ENCODE assay signal across 23 mouse cellular contexts in genomic region chr15:31898904-31899650, GRCm38 (mm10).
DNase-seq lines count a peak whose midpoint lies in the region; ATAC-seq and TF ChIP-seq lines count a peak whose summit lies in the region.
"Had no signal": no experiment of that assay in that cellular context is flagged by ENCODE, and none has a peak within 500 bp of the region (broad histone marks: within the 10 kb centered on the region; RNA-seq: fewer than 3 reads in every experiment).

No protein-coding gene starts in this region.

- TF ChIP-seq CTCF in hindbrain, postnatal 0 days (IDR thresholded peaks at IDR 0.05; ENCODE audit: low read depth): no peak
- no peak for TF ChIP-seq CTCF in thymus, adult 2 months (IDR thresholded peaks at IDR 0.05; ENCODE audit: borderline replicate concordance, control insufficient read depth, extremely low read depth, insufficient read depth, low read length, poor library complexity)

- H3K36me3 ChIP-seq in hindbrain, embryonic 13.5 days: no peaks in the 10 kb centered on the region
- no peaks in the 10 kb centered on the region for H3K36me3 ChIP-seq in hindbrain, postnatal 0 days (ENCODE audit: insufficient read depth, low read length)
- no peaks in the 10 kb centered on the region for H3K36me3 ChIP-seq in forebrain, embryonic 12.5 days (replicated peaks)
- no peaks in the 10 kb centered on the region for H3K36me3 ChIP-seq in hindbrain, embryonic 16.5 days (ENCODE audit: control insufficient read depth, insufficient read depth, low read length)
- no peaks in the 10 kb centered on the region for H3K36me3 ChIP-seq in neural tube, embryonic 15.5 days
- no peaks in the 10 kb centered on the region for H3K36me3 ChIP-seq in thymus, adult 2 months (ENCODE audit: control insufficient read depth, insufficient read depth, low read length)
- H3K36me3 ChIP-seq: intestine, embryonic 15.5 days had no signal

- WGBS in hindbrain, embryonic 13.5 days: 59% methylated on average over 13 of the region's 13 CpGs
- WGBS in hindbrain, postnatal 0 days: 50% methylated on average over 13 of the region's 13 CpGs
- WGBS in forebrain, embryonic 12.5 days: 28% methylated on average over 13 of the region's 13 CpGs
- 50% methylated on average over 13 of the region's 13 CpGs for whole genome bisulfite sequencing in hindbrain, embryonic 16.5 days
- 43% methylated on average over 13 of the region's 13 CpGs for WGBS in neural tube, embryonic 15.5 days
- WGBS in thymus, adult 2 months: 91% methylated on average over 13 of the region's 13 CpGs

- ATAC-seq in hindbrain, embryonic 13.5 days (ENCODE audit: low FRiP score): peak; percentile 52; the same call in 1 of the 2 replicates
- no peak for ATAC-seq in hindbrain, postnatal 0 days
- peak; percentile 91 for ATAC-seq in forebrain, embryonic 12.5 days (ENCODE audit: low FRiP score)
- ATAC-seq in hindbrain, embryonic 16.5 days: 0 out of 2 replicates have a peak, but pooled peaks have one; percentile 13
- ATAC-seq in neural tube, embryonic 15.5 days (ENCODE audit: low FRiP score): no peak; the same call in 1 of the 2 replicates
- ATAC-seq: intestine, embryonic 15.5 days had no signal

- TF ChIP-seq POLR2A in thymus, adult 2 months (IDR thresholded peaks at IDR 0.05; ENCODE audit: control insufficient read depth, extremely low read depth, insufficient read depth, low read length, poor library complexity): no peak

- H3K4me3 ChIP-seq in hindbrain, embryonic 13.5 days: no peak overlapping the region
- H3K4me3 ChIP-seq in hindbrain, postnatal 0 days (ENCODE audit: low read length): no peak overlapping the region
- H3K4me3 ChIP-seq in forebrain, embryonic 12.5 days (replicated peaks): no peak overlapping the region
- H3K4me3 ChIP-seq in hindbrain, embryonic 16.5 days (ENCODE audit: low read length): no peak overlapping the region
- no peak overlapping the region for H3K4me3 ChIP-seq in neural tube, embryonic 15.5 days (replicated peaks)
- H3K4me3 ChIP-seq in thymus, adult 2 months (ENCODE audit: control insufficient read depth, insufficient read depth, low read length): no peak overlapping the region
- H3K4me3 ChIP-seq: intestine, embryonic 15.5 days; megakaryocyte, embryonic 14.5 days; myocyte had no signal

- H3K9ac ChIP-seq in hindbrain, embryonic 13.5 days: no peak overlapping the region
- H3K9ac ChIP-seq in hindbrain, postnatal 0 days (replicated peaks; ENCODE audit: low read length): no peak overlapping the region
- H3K9ac ChIP-seq in forebrain, embryonic 12.5 days: no peak overlapping the region
- no peak overlapping the region for H3K9ac ChIP-seq in hindbrain, embryonic 16.5 days (ENCODE audit: low read depth, low read length)
- H3K9ac ChIP-seq in neural tube, embryonic 15.5 days (replicated peaks): no peak overlapping the region
- H3K9ac ChIP-seq: intestine, embryonic 15.5 days had no signal

- no peak for DNase-seq in hindbrain, postnatal 0 days (ENCODE audit: low spot score)
- DNase-seq in gastrocnemius, postnatal 25 days: no peak
- no peak for DNase-seq in thymus, adult 2 months
- DNase-seq: adrenal gland, postnatal 25 days; cerebellum, adult 18-20 months; cerebellum, postnatal 25 days; heart, postnatal 14 days; kidney, adult 9 months; kidney, postnatal 25 days; lung, adult 18-20 months; lung, postnatal 14 days; spleen, adult 18-20 months; thymus, adult 18-20 months had no signal

- no peak overlapping the region for H3K27ac ChIP-seq in hindbrain, embryonic 13.5 days
- H3K27ac ChIP-seq in hindbrain, postnatal 0 days: no peak overlapping the region
- peak overlapping the region; percentile 51 for H3K27ac ChIP-seq in forebrain, embryonic 12.5 days
- no peak overlapping the region for H3K27ac ChIP-seq in hindbrain, embryonic 16.5 days (ENCODE audit: low read depth, low read length)
- H3K27ac ChIP-seq in neural tube, embryonic 15.5 days (replicated peaks): no peak overlapping the region
- H3K27ac ChIP-seq in thymus, adult 2 months (ENCODE audit: control insufficient read depth, insufficient read depth, low read length): no peak overlapping the region
- H3K27ac ChIP-seq: intestine, embryonic 15.5 days had no signal

- H3K27me3 ChIP-seq in hindbrain, embryonic 13.5 days: no peaks in the 10 kb centered on the region
- no peaks in the 10 kb centered on the region for H3K27me3 ChIP-seq in hindbrain, postnatal 0 days (ENCODE audit: insufficient read depth, low read length)
- no peaks in the 10 kb centered on the region for H3K27me3 ChIP-seq in forebrain, embryonic 12.5 days
- H3K27me3 ChIP-seq in hindbrain, embryonic 16.5 days (replicated peaks; ENCODE audit: control insufficient read depth, insufficient read depth, low read length): no peaks in the 10 kb centered on the region
- H3K27me3 ChIP-seq in neural tube, embryonic 15.5 days (replicated peaks): no peaks in the 10 kb centered on the region
- H3K27me3 ChIP-seq in thymus, adult 2 months (ENCODE audit: control insufficient read depth, insufficient read depth, low read length): no peaks in the 10 kb centered on the region
- H3K27me3 ChIP-seq: CH12.LX; intestine, embryonic 15.5 days; megakaryocyte, embryonic 14.5 days had no signal

- no peak overlapping the region for H3K4me2 ChIP-seq in hindbrain, embryonic 13.5 days
- H3K4me2 ChIP-seq in hindbrain, postnatal 0 days (ENCODE audit: low read depth, low read length): no peak overlapping the region
- H3K4me2 ChIP-seq in forebrain, embryonic 12.5 days: peak overlapping the region; percentile 27; the same call in 1 of the 2 replicates
- no peak overlapping the region for H3K4me2 ChIP-seq in hindbrain, embryonic 16.5 days (ENCODE audit: low read length)
- H3K4me2 ChIP-seq in neural tube, embryonic 15.5 days: peak overlapping the region; percentile 9; the same call in 1 of the 2 replicates
- H3K4me2 ChIP-seq: heart, embryonic 11.5 days; intestine, embryonic 15.5 days; liver, embryonic 11.5 days had no signal

- no peaks in the 10 kb centered on the region for H3K9me3 ChIP-seq in hindbrain, embryonic 13.5 days
- H3K9me3 ChIP-seq in hindbrain, postnatal 0 days (ENCODE audit: low read length): no peaks in the 10 kb centered on the region
- H3K9me3 ChIP-seq in forebrain, embryonic 12.5 days: no peaks in the 10 kb centered on the region
- H3K9me3 ChIP-seq in hindbrain, embryonic 16.5 days (ENCODE audit: control insufficient read depth, low read length): no peaks in the 10 kb centered on the region
- H3K9me3 ChIP-seq in neural tube, embryonic 15.5 days (replicated peaks): no peaks in the 10 kb centered on the region
- H3K9me3 ChIP-seq: intestine, embryonic 15.5 days had no signal

- peaks cover 4% of the 10 kb centered on the region; the same call in 1 of the 2 replicates for H3K4me1 ChIP-seq in hindbrain, embryonic 13.5 days (replicated peaks)
- H3K4me1 ChIP-seq in hindbrain, postnatal 0 days (ENCODE audit: insufficient read depth, low read length): no peaks in the 10 kb centered on the region
- H3K4me1 ChIP-seq in forebrain, embryonic 12.5 days: peaks cover 8% of the 10 kb centered on the region
- no peaks in the 10 kb centered on the region for H3K4me1 ChIP-seq in hindbrain, embryonic 16.5 days (ENCODE audit: control insufficient read depth, insufficient read depth, low read depth, low read length)
- H3K4me1 ChIP-seq in neural tube, embryonic 15.5 days: peaks cover 4% of the 10 kb centered on the region; the same call in 1 of the 2 replicates
- no peaks in the 10 kb centered on the region for H3K4me1 ChIP-seq in thymus, adult 2 months (replicated peaks; ENCODE audit: control insufficient read depth, insufficient read depth, low read length)
- H3K4me1 ChIP-seq: intestine, embryonic 15.5 days; megakaryocyte, embryonic 14.5 days had no signal

Comparison
In these comparisons a context has a peak if more than half of its experiments do, and no peak if none do; other contexts are left out.
1. ATAC-seq: peak in hindbrain, embryonic 13.5 days (single experiment), forebrain, embryonic 12.5 days (single experiment) and hindbrain, embryonic 16.5 days (single experiment); none in hindbrain, postnatal 0 days (single experiment) and neural tube, embryonic 15.5 days (single experiment).
2. H3K4me2 ChIP-seq: peak in forebrain, embryonic 12.5 days (single experiment) and neural tube, embryonic 15.5 days (single experiment); none in hindbrain, embryonic 13.5 days (single experiment), hindbrain, postnatal 0 days (single experiment) and hindbrain, embryonic 16.5 days (single experiment).